Mouse (Mus musculus): ENCODE measurements around the gene Ryr2.
"Not testable (repeated sequence)": the region's sequence is repeated elsewhere in the genome, so short reads cannot be mapped to it uniquely, and the experiment has no call there.

Ryr2 gene

DNA sequence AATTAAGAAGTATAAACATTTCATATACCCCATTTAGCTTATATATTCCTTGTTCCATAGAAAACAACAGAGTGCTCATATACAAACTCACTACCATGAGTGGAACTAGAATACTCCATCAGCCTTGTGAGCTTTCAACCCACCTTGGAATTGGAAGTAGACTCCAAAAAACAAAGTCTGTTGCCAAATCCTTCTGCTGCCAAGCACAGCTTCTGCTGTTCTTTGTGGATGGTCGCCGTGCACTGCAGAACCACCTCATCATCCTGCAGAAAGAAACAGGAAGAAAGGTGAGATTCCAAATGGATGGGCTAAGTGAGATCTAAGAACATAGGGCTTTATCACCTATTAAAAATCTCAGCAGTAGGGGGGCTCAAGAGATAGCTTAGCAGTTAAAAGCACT, 161.0 kb downstream of the Ryr2 start:
- no peak for DNase-seq (ENCODE audit: low read depth, low spot score)

DNA sequence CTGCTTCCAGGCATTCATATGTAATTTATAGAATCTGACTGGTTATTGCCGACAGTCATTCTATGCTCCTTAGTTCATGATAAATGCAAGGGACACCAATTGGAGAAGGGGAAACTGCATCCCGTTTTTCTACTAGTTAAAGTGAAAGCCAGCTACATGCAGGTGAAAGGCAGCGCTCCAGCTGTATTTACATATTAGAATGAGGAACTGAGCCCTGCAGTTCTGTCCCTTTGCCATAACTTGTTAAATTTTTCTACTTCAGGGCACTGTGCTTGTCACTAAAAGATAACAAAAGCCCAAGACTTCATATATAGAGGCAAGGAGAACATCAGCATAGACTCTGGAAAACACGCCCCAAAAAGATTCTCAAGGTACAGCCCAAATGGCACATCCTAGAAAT, 165.0 kb downstream of the Ryr2 start:
- no peak for DNase-seq (ENCODE audit: low read depth, low spot score)

- DNase-seq (ENCODE audit: low read depth, low spot score) = not testable (repeated sequence)
These were observed 172.3 kb downstream of the Ryr2 start for GRCm38 (mm10) chr13:11934297-11935060.

GRCm38 (mm10) chr13:11933334-11933733, 173.4 kb downstream of the Ryr2 start:
- no peak for DNase-seq (ENCODE audit: low read depth, low spot score)

GRCm38 (mm10) chr13:11928709-11929108, 178.0 kb downstream of the Ryr2 start:
- DNase-seq (ENCODE audit: low read depth, low spot score) = no peak

- DNase-seq (ENCODE audit: low read depth, low spot score) = no peak
These were observed 179.0 kb downstream of the Ryr2 start for GRCm38 (mm10) chr13:11927727-11928126.

GRCm38 (mm10) chr13:11926720-11927500, 179.8 kb downstream of the Ryr2 start:
- DNase-seq (ENCODE audit: low read depth, low spot score) = no peak

DNA sequence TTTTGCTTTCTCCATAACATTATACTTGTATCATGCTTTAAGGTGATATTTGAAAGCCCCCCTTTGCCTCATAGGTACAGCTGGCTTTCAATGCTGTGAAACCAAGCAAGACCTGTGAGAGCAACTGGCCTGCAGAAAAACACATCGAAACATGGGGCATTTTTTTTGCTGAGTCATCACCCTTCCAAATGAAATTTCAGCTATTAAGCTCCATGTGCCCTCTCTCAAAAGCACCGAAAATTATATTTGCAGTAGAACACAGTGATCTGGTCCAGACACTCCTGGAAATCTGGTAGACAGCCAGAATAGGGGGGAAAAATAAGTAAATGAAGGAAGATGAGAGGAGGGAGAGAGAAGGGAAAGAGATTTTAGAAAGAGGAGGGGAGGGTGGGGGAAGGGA, 180.5 kb downstream of the Ryr2 start:
- DNase-seq (ENCODE audit: low read depth, low spot score) = no peak

DNA sequence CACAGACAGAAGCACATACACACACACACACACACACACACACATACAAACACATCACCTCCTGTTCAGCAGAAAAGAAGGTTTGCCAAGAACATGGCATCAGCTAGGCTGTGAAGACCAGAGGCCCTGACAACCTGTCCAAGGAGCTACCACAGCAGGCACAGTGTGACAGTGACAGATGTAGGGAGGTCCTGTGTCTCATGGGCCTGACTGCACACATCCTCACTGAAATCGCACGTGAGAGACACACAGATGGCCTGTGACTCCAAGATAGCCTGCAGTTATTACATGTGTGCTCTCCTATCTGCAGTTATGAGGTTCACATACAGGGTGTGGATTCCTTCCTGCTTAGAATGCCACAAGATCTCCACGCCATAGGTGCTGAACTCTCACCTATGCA, 182.0 kb downstream of the Ryr2 start:
- no peak for DNase-seq (ENCODE audit: low read depth, low spot score)

- DNase-seq (ENCODE audit: low read depth, low spot score) = peak; percentile 24
These were observed 186.2 kb downstream of the Ryr2 start for GRCm38 (mm10) chr13:11920495-11920894.

DNA sequence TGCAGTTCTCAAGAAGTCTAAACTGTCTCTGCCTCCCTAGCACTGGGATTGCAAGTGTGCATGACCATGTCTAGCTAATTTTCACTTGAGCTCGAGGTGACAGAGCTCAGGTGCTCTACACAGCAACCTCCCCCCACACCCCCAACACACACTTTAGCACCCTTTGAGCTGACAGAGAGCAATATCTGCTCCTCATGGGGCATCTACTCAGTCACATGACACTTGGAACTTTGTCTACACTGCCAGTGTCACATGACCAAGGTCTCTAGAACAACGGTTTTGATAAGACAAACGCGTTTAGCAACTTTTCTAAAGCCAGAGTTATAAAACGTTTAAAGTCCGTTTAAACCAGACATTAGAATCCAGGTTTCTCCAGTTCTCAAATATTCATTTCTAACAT, 187.3 kb downstream of the Ryr2 start:
- DNase-seq (ENCODE audit: low read depth, low spot score) = no peak

- DNase-seq (ENCODE audit: low read depth, low spot score) = no peak
These were observed 191.1 kb downstream of the Ryr2 start for GRCm38 (mm10) chr13:11915619-11916018.

DNA sequence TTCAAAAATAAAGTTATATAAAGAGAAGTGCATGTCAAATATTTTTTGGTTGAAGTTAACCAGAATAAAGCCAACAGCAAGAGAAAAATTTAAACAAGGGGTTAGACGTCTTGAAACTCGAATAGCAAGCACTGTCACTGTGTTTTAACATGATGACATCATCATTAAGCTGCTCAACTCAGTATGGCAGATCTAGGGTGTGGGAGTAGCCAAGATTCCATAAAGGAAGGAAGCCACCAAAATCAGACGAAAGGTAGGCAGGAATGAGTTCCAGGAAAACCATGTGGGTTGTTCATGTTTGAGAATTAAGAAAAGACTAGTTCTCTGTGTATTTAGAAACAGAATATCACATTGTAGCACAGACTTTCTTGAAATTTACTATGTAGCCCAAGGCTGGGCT, 192.1 kb downstream of the Ryr2 start:
- DNase-seq (ENCODE audit: low read depth, low spot score) = peak; percentile 67

DNA sequence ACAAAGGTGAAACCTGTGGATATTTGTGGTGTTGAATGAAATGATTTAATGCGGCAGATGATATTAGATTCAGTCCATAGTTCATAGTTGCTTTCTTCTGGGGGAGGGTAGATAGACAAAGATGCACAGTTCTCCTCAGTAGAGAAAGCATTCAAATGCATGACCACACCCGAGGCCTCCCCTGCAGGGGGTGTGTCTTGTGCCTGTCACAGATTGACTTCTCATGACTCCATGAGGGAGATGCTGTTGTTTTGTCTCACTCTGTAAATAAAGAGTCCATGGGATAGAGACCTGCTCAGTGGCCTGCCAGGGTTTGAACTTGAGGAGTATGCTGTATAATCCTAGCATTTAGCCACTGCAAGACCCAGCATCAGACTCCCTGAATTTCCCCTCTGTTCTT, 194.5 kb downstream of the Ryr2 start:
- no peak for DNase-seq (ENCODE audit: low read depth, low spot score)

DNA sequence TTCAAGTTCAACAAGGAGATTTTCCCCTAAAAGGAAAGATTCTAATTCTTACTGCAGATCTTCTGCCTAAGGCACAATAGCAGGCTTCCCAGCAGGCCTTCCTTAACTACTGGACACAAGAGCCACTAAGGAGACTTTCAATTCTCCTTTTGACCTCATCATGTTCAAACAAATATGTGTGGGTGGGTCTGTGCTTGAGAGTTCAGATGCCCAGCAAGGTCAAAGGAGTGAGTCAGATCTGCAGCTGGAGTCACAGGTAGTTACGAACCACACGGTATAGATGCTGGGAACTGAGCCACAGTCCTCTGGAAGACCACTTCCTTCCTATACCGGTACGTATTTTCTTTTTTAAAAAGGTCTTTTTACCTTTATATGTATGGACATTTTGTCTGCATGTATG, 198.6 kb downstream of the Ryr2 start:
- no peak for DNase-seq (ENCODE audit: low read depth, low spot score)

DNA sequence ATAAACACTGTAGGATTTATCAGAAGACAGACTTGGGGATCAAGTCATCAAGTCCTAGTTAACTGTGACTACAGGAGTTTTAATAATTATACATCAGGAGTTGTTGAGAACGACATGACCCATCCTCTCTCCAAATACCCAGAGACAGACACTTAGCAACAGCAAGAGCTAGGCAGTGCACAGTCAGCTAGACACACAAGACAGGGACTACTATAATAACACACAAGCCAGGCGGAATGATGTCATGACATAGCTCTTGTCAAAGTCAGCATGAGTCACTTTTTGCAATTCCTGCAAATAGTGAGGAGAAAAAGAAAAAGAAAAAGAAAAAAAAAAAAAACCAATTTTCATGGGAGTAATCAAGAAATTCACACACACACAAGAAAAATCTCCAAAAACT, 201.6 kb downstream of the Ryr2 start:
- no peak for DNase-seq (ENCODE audit: low read depth, low spot score)

DNA sequence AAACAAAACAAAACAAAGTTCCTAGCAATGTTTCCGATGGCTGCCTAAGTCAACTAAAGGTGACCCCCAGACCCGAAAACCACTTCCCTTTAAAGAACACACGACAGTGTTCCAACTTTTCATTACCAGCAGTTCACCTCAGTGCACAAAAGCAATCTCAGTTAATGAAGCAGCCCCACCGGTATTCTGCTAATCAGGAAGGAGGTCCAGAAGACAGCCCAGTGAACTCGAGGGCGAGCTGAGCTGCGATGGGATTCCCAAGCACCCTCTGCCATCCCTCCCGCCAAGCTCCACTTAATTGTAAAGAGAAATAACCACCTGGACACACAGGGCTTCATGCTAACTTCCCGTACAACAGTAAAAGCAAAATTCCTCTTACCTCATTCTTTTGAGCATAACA, 203.5 kb downstream of the Ryr2 start:
- DNase-seq (ENCODE audit: low read depth, low spot score) = no peak

- DNase-seq (ENCODE audit: low read depth, low spot score) = no peak
These were observed 203.9 kb downstream of the Ryr2 start for GRCm38 (mm10) chr13:11902856-11903255.

GRCm38 (mm10) chr13:11900631-11901030, 206.1 kb downstream of the Ryr2 start:
- DNase-seq (ENCODE audit: low read depth, low spot score) = no peak

DNA sequence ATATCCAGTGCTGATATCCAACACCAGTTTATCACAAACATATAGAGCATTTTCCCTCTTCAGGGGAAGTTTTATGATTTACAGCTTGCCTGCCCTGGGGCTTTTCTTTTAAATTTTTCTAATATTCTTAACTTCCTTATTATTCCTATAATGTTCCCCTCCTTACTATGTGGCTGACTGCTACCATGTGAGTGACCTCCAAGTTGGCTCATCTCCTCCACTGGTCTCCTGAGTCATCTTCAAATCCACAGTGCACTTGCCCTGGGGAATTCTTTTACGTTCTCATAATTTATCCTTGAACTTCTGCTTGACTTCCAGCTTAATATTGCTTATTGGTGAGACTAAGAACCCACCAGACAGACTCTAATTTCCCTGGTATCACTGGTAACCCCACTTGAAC, 211.1 kb downstream of the Ryr2 start:
- no peak for DNase-seq (ENCODE audit: low read depth, low spot score)

DNA sequence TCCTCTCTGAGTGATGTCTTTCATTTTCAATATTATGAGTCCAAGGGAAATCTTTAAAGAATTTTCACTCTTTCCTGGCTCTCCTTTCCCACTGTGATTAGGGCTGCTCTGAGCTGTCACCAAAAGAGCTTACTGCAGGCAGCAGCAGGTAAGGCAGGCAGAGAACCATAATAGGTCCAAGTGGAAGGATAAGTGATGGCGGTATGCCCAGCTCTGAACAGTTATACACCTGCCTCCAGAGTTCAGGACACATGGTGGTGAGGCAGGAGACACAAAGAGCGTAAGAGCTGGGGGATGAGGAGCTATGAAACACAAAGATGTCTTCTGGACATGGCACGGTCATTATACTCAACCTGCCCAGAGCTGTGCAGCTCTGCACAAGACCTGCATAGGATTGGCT, 215.0 kb downstream of the Ryr2 start:
- no peak for DNase-seq (ENCODE audit: low read depth, low spot score)

- peak; percentile 31 for DNase-seq (ENCODE audit: low read depth, low spot score)
These were observed 215.6 kb downstream of the Ryr2 start for GRCm38 (mm10) chr13:11891115-11891514.

DNA sequence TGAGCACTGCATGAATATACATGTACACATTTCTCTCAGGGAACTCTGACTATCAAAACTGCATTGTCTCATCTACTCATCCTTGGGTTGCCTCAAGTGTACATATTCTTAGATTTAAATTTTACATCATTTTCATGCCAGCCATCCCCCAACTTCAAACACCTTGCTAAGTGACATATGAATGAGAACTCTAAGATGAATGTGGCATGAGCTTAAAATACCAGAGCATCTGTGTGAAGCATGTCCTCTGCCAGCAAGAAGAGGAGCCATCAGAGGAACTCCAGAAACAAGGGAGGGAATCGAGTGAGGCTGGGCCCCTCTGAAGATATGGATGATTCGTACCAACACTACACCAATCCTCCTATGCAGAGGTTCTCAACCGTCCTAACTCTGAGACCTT, 222.6 kb downstream of the Ryr2 start:
- peak; percentile 69 for DNase-seq (ENCODE audit: low read depth, low spot score)
